Comparison of ENCODE assay signal across 11 mouse cellular contexts in the genomic region with DNA sequence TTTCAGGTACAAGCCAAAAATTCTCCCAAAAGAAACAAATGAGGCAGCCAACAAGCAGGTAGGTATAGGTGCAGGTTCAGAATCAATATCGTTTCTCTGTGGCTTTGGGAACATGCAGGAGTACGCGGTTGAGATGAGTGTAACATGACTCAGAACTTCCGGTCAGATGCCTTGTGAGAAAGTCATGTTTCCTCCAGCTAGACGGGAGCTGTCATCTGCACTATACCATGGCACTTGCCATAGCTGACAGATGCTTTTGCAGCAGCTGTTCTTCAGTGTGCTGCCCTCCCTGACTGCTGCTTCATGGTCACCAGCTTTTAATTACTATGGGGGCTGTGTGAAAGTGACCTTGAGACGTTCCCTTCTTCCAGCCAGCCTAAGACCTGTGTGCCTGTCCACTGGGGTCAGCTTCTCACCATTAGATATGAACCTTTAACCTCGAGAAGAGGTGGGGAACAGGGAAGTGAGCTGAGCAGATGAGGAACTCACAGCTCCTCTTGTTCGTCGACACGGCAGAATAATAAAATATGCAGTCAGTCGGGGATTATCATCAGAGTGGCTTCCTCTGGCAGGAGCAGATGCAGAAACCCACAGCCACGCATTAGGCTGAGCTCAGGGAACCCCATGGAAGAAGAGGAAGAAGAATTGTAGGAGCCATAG. TPM values are rescaled to one million over a fixed set of nuclear protein-coding genes. Genes with fewer than 3 reads are reported as not detected.
DNase-seq lines count a peak whose midpoint lies in the region; ATAC-seq and TF ChIP-seq lines count a peak whose summit lies in the region.
"Had no signal": no experiment of that assay in that cellular context is flagged by ENCODE, and none has a peak within 500 bp of the region (broad histone marks: within the 10 kb centered on the region; RNA-seq: fewer than 3 reads in every experiment).

No protein-coding gene starts in this region.

- no peak for TF ChIP-seq CTCF in bone marrow, adult 2 months (IDR thresholded peaks at IDR 0.05; ENCODE audit: control insufficient read depth, insufficient read depth, low read length)

- DNase-seq in embryonic facial prominence, embryonic 14.5 days (ENCODE audit: low spot score): peak; percentile 33
- no peak for DNase-seq in embryonic facial prominence, embryonic 10.5 days (ENCODE audit: low spot score)
- DNase-seq in 3134 (ENCODE audit: extremely low read depth, insufficient read length, low spot score): peak; percentile 33
- DNase-seq in cerebellum, postnatal 36 days: no peak
- no peak for DNase-seq in left cerebral cortex, postnatal 4 days

- no peaks in the 10 kb centered on the region for H3K36me3 ChIP-seq in embryonic facial prominence, embryonic 14.5 days (ENCODE audit: control insufficient read depth, insufficient read depth, low read length)
- no peaks in the 10 kb centered on the region for H3K36me3 ChIP-seq in embryonic facial prominence, embryonic 10.5 days (replicated peaks)
- H3K36me3 ChIP-seq in liver, embryonic 15.5 days (replicated peaks): no peaks in the 10 kb centered on the region
- H3K36me3 ChIP-seq: embryonic facial prominence, embryonic 13.5 days had no signal

- no peak overlapping the region for H3K27ac ChIP-seq in embryonic facial prominence, embryonic 14.5 days (replicated peaks; ENCODE audit: low read depth, low read length)
- H3K27ac ChIP-seq in embryonic facial prominence, embryonic 10.5 days (replicated peaks): no peak overlapping the region
- H3K27ac ChIP-seq in bone marrow, adult 2 months (ENCODE audit: control insufficient read depth, insufficient read depth, low read depth, low read length, poor library complexity): peak overlapping the region; percentile 89
- 0 out of 2 replicates have a peak overlapping the region, but pooled peaks have one; percentile 14 for H3K27ac ChIP-seq in liver, embryonic 15.5 days (replicated peaks)
- H3K27ac ChIP-seq: embryonic facial prominence, embryonic 13.5 days; layer of hippocampus, adult 2 months had no signal

- ATAC-seq in embryonic facial prominence, embryonic 14.5 days (ENCODE audit: low read depth): peak; percentile 72; the same call in 1 of the 2 replicates
- ATAC-seq in liver, embryonic 15.5 days (ENCODE audit: insufficient read depth): no peak
- ATAC-seq in erythroid progenitor cell, adult 5-6 weeks (replicated peaks; ENCODE audit: low FRiP score, poor library complexity, severe bottlenecking): no peak

- no peak overlapping the region for H3K9ac ChIP-seq in embryonic facial prominence, embryonic 14.5 days (ENCODE audit: low read depth, low read length)
- no peak overlapping the region for H3K9ac ChIP-seq in liver, embryonic 15.5 days
- H3K9ac ChIP-seq: embryonic facial prominence, embryonic 13.5 days had no signal

- no peaks in the 10 kb centered on the region for H3K4me1 ChIP-seq in embryonic facial prominence, embryonic 14.5 days (ENCODE audit: control insufficient read depth, insufficient read depth, low read length)
- H3K4me1 ChIP-seq in embryonic facial prominence, embryonic 10.5 days: no peaks in the 10 kb centered on the region
- H3K4me1 ChIP-seq in bone marrow, adult 2 months (ENCODE audit: control insufficient read depth, insufficient read depth, low read length): peaks cover 6% of the 10 kb centered on the region
- H3K4me1 ChIP-seq in liver, embryonic 15.5 days (replicated peaks): peaks cover 11% of the 10 kb centered on the region
- H3K4me1 ChIP-seq: embryonic facial prominence, embryonic 13.5 days had no signal

- no peak overlapping the region for H3K4me3 ChIP-seq in embryonic facial prominence, embryonic 14.5 days (ENCODE audit: low read depth, low read length)
- no peak overlapping the region for H3K4me3 ChIP-seq in embryonic facial prominence, embryonic 10.5 days
- peak overlapping the region; percentile 16 for H3K4me3 ChIP-seq in bone marrow, adult 2 months (replicated peaks; ENCODE audit: control insufficient read depth, low read depth, low read length)
- no peak overlapping the region for H3K4me3 ChIP-seq in liver, embryonic 15.5 days (replicated peaks)
- H3K4me3 ChIP-seq: embryonic facial prominence, embryonic 13.5 days; layer of hippocampus, adult 2 months had no signal

- TF ChIP-seq POLR2A in bone marrow, adult 2 months (IDR thresholded peaks at IDR 0.05; ENCODE audit: borderline replicate concordance, control insufficient read depth, low read depth, low read length): no peak

- no peaks in the 10 kb centered on the region for H3K9me3 ChIP-seq in embryonic facial prominence, embryonic 14.5 days (ENCODE audit: control insufficient read depth, low read length)
- no peaks in the 10 kb centered on the region for H3K9me3 ChIP-seq in embryonic facial prominence, embryonic 10.5 days
- no peaks in the 10 kb centered on the region for H3K9me3 ChIP-seq in liver, embryonic 15.5 days (replicated peaks)
- H3K9me3 ChIP-seq: embryonic facial prominence, embryonic 13.5 days had no signal

- H3K27me3 ChIP-seq in embryonic facial prominence, embryonic 14.5 days (replicated peaks; ENCODE audit: control insufficient read depth, insufficient read depth, low read length): no peaks in the 10 kb centered on the region
- H3K27me3 ChIP-seq in embryonic facial prominence, embryonic 10.5 days (replicated peaks; ENCODE audit: low read depth, poor library complexity, severe bottlenecking): peaks cover 47% of the 10 kb centered on the region
- no peaks in the 10 kb centered on the region for H3K27me3 ChIP-seq in liver, embryonic 15.5 days

- no peak overlapping the region for H3K4me2 ChIP-seq in embryonic facial prominence, embryonic 14.5 days (ENCODE audit: low read depth, low read length)
- peak overlapping the region; percentile 40 for H3K4me2 ChIP-seq in liver, embryonic 15.5 days
- H3K4me2 ChIP-seq: embryonic facial prominence, embryonic 13.5 days had no signal

- intact Hi-C loops in left cerebral cortex, postnatal 4 days (cut with DNase I): no loop called here

- 56% methylated on average over 12 of the region's 12 CpGs for WGBS in embryonic facial prominence, embryonic 14.5 days
- WGBS in embryonic facial prominence, embryonic 10.5 days: 72% methylated on average over 12 of the region's 12 CpGs
- 20% methylated on average over 12 of the region's 12 CpGs for WGBS in bone marrow, adult 2 months
- 16% methylated on average over 12 of the region's 12 CpGs for WGBS in liver, embryonic 15.5 days (ENCODE audit: insufficient replicate concordance)

RNA-seq across cellular contexts. Expression of gene Tlr13, which starts 7.0 kb away (rescaled TPM):
- polyA plus RNA-seq in embryonic facial prominence, embryonic 14.5 days (2014; fragmentation: Nextera tagmentation; extraction: Ambion mirVana): 1.3 and 1.4 TPM in 2 replicates
- polyA plus RNA-seq in embryonic facial prominence, embryonic 10.5 days (2016; fragmentation: Nextera tagmentation; extraction: Ambion mirVana): 0.04 and 0.10 TPM in 2 replicates
- 1.9 and 7.3 TPM in 2 replicates for polyA plus RNA-seq in bone marrow, adult 2 months (2011; ENCODE audit: insufficient read depth, insufficient read length, low replicate concordance, missing spikeins)
- 1.4 TPM in 2 replicates for polyA plus RNA-seq in liver, embryonic 15.5 days (2015; fragmentation: Nextera tagmentation; extraction: Ambion mirVana)
- total RNA-seq in erythroid progenitor cell, adult 5-6 weeks (2015; ENCODE audit: low replicate concordance): 1.3 and 11.5 TPM in 2 replicates
- total RNA-seq in erythroid progenitor cell, adult 5-6 weeks (2017; ENCODE audit: low replicate concordance): 3.0 and 4.0 TPM in 2 replicates
- under 1 TPM; 0.36 to 0.60 TPM for total RNA-seq in left cerebral cortex, postnatal 4 days (2021)
- total RNA-seq: ES-E14 had no signal

RNA-seq across cellular contexts. Expression of gene Pgk1, which starts 50.9 kb away (rescaled TPM):
- 304 and 338 TPM in 2 replicates for polyA plus RNA-seq in embryonic facial prominence, embryonic 14.5 days (2014; fragmentation: Nextera tagmentation; extraction: Ambion mirVana)
- polyA plus RNA-seq in embryonic facial prominence, embryonic 10.5 days (2016; fragmentation: Nextera tagmentation; extraction: Ambion mirVana): 474 and 527 TPM in 2 replicates
- 65.0 and 145 TPM in 2 replicates for polyA plus RNA-seq in bone marrow, adult 2 months (2011; ENCODE audit: insufficient read depth, insufficient read length, low replicate concordance, missing spikeins)
- polyA plus RNA-seq in liver, embryonic 15.5 days (2015; fragmentation: Nextera tagmentation; extraction: Ambion mirVana): 163 and 170 TPM in 2 replicates
- 54.1 and 54.5 TPM in 2 replicates for total RNA-seq in erythroid progenitor cell, adult 5-6 weeks (2015; ENCODE audit: low replicate concordance)
- total RNA-seq in erythroid progenitor cell, adult 5-6 weeks (2017; ENCODE audit: low replicate concordance): 28.2 and 28.8 TPM in 2 replicates
- total RNA-seq in left cerebral cortex, postnatal 4 days (2021): 100 to 1,000 TPM; 211 to 234 TPM

Comparison
In these comparisons a context has a peak if more than half of its experiments do, and no peak if none do; other contexts are left out.
1. DNase-seq: peak in embryonic facial prominence, embryonic 14.5 days (single experiment) and 3134 (single experiment); none in embryonic facial prominence, embryonic 10.5 days (single experiment), cerebellum, postnatal 36 days (0 of 2) and left cerebral cortex, postnatal 4 days (single experiment).
2. H3K27ac ChIP-seq: peak in bone marrow, adult 2 months (single experiment) and liver, embryonic 15.5 days (single experiment); none in embryonic facial prominence, embryonic 14.5 days (single experiment) and embryonic facial prominence, embryonic 10.5 days (single experiment).